Mouse (Mus musculus) liver, adult 2 months (tissue): ENCODE measurements at regions not wholly inside any gene's neighbourhood (a gene's known extent, or its start where the extent isn't known, plus 50 kb on each side); places are given as distances from the start of the nearest gene placed in this dataset.

Experiments used
- CTCF ChIP-seq: fragments of 200-500 bp; IDR thresholded peaks from 2 replicates; pipeline ENCODE4 v1.5.1; 2011; ENCODE audit warnings: low read depth, low read length, control low read depth
- POLR2A ChIP-seq: fragments of 200-500 bp; IDR thresholded peaks from 2 replicates; pipeline ENCODE4 v1.6.1; 2011; ENCODE audit warnings: low read length, control low read depth; ENCODE audit not compliant: insufficient read depth; ENCODE audit errors: extremely low read depth

- TF ChIP-seq CTCF (no peak), POLR2A (no peak)
These were observed 153.0 kb downstream of the Setd4 start for GRCm38 (mm10) chr16:93450896-93451295.
